Mouse (Mus musculus) CD4-positive, CD25-positive, alpha-beta regulatory T cell, adult 4 months (primary cell): ENCODE data around the gene Vash1. TPM values are rescaled to one million over a fixed set of nuclear protein-coding genes. Genes with fewer than 3 reads are reported as not detected.

Experiments used
- ATAC-seq: one replicate; pipeline ENCODE4 v1.8.0; 2017
- polyA plus RNA-seq, 2 experiments: library from polyadenylated mRNA; unstranded; fragments of 100-300 nt; shearing (Covaris generic); gene quantifications; one replicate each; pipeline ENCODE4 v1.2.1; 2017

Gene Vash1
- polyA plus RNA-seq, 2 experiments from 2014 or later, result not detected

DNA sequence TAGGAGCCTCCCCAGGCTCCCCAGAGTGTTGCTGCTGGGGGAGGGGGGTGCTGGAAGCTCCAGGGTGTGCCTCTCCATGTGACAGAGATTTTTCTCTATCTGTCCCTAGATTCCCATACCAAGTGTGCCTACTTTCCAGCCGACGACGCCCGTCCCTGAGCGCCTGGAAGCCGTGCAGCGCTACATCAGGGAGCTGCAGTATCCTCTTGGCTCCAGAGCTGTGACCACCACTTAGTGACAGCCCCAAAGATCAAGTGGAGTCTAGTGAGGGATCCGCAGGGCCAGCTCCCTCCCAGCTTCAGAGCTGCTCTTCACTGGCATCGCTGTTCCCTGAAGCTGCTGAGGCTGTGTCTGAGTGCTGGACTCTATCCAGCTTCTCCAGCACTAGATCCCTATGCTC lies 6.8 kb downstream of the Vash1 start:
- ATAC-seq, result no peak

GRCm38 (mm10) chr12:86686551-86687330 lies 8.2 kb downstream of the Vash1 start:
- peak; percentile 70 for ATAC-seq

DNA sequence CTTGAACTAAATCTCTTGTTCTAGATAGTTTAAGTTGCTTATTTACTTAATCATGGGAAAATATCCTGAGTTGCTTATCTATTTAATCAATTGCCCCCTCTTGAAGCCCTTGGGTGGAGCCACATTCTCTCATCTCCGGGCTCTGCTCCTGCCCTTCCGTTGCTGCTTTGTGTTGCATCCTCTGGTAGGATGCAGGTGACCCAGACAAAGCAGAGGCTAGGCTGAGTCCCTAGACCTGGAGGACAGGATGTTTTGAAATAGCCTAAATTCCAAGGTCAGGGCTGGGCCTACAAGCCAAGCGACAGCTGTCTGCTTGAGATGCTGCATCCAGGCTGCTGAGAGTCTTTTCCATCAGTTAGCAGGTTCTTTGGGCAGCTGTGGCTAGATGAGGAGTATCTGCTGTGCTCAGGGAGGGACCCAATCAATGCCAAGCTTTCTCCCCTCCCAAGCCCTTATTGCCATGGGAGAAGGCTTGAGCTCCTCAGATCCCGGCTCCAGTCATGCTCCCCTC lies 9.0 kb downstream of the Vash1 start:
- no peak for ATAC-seq

GRCm38 (mm10) chr12:86687971-86688573 lies 9.6 kb downstream of the Vash1 start:
- no peak for ATAC-seq

DNA sequence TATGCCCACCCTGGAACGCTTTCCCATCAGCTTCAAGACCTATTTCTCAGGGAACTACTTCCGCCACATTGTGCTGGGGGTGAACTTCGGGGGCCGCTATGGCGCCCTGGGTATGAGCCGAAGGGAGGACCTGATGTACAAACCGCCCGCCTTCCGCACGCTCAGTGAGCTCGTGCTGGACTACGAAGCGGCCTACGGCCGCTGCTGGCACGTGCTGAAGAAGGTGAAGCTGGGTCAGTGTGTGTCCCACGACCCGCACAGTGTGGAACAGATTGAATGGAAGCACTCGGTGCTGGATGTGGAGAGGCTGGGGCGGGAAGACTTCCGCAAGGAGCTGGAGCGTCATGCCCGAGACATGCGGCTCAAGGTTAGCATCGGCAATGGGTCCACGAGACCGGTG lies 10.4 kb downstream of the Vash1 start:
- ATAC-seq, result no peak

DNA sequence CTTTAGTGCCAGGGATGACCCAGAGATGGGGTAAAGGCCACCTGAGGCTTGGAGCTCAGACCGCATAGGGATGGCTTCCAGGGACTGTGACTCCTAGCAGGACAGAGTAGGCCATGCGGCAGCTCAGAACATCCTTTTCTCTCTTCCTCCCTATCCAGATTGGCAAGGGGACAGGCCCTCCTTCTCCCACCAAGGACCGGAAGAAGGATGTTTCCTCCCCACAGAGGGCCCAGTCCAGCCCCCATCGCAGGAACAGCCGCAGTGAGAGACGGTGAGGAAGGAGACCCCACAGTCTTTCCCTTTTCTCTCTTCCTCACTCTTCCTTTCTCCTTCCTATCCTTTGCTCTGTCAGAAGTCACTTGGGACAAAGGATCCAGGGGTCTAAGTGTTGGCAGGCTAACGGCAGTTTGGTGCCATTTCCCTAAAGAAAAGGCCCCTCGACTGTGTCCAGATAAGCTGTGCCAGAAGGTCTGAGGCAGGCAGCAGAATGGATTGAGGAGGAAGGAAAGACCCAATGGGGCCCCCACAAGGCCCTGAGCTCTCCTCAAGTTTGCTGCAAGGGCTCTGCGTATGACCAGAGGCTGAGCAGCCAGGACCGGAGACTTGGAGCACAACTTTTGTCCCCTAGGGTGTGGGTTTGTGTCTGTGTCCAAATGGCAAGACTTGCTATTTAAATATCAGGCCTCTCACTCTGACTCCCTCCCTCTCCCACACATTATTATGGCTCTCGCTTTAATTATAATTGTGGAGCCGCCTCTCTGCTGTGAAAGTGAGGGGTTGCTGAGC lies 12.4 kb downstream of the Vash1 start:
- no peak for ATAC-seq

GRCm38 (mm10) chr12:86692471-86693356 lies 14.2 kb downstream of the Vash1 start:
- ATAC-seq, result no peak

DNA sequence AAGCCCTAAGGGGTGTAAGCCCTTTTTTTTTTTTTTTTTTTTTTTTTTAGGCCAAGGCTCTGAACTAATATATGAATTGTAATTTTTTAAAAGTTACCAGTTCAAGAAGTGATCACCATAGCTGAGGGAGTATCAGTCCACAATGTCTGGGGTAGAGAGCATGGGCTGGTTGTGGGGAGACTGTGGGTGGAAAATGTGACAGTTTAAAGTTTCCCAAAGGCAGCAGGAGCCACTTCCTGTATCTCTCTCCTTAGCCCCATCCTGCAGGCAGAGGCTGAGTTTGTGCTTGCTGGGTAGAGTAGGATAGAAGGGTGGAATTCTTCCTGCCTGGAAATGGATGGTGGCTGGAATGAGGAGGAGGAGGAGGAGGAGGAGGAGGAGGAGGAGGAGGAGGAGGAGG lies 14.9 kb downstream of the Vash1 start:
- peak; percentile 86 for ATAC-seq

DNA sequence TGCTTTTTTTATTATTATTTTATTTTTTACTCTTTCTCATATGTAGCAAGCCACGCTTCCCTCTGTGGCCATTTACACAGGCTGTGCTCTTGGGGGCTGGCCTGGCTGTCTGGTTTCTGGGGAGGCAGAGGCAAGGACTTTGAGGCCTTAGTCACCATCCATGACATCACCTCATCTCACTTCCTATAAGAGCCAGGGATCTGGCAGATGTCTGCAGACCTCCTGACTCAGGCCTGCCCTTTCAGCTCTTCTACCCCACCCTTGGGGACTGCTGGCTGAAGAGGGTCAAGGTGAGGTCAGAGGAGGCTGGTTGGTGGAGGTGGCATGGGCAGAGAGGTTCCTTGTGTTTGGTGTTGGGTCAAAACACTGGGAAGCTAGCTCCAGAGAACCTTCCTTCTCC lies 15.9 kb downstream of the Vash1 start:
- no peak for ATAC-seq

DNA sequence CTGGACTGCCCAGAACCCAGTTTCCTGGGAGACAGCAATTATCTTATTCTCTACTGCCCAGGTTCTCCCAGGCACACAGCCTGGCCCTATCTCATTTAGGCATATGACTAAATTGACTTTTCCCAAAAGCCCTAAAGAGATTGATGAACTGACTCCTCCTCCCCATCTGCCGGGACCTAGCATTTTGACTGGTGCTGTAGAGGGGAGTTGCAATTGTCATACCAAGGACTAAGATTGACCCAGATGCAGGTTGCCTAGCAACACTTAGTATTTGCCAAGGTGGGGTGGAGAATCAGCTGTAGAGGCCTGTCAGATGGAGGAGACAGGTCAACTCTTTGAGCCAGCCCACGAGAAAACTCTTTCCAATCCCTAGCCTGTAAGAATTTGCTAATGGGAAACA lies 19.5 kb downstream of the Vash1 start:
- no peak for ATAC-seq

DNA sequence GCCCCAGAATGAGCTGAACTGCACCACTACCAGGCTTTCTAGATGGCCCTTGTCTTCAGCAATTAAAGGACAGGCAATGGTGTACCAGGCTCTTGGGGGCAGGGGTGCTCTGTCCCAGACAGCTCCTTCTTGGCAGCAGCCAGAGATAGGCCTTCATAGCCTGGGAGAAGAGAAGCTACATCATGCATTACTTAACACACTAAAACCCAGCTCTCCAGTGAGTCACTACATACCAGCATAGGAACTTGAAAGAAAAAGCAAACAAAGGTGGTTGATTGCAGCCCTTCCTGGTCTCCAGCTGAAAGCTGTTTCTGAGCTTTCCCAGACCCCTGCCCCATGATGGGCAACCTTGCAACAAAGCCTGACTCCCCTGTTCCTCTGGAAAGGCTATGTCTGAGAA lies 20.0 kb downstream of the Vash1 start:
- no peak for ATAC-seq

DNA sequence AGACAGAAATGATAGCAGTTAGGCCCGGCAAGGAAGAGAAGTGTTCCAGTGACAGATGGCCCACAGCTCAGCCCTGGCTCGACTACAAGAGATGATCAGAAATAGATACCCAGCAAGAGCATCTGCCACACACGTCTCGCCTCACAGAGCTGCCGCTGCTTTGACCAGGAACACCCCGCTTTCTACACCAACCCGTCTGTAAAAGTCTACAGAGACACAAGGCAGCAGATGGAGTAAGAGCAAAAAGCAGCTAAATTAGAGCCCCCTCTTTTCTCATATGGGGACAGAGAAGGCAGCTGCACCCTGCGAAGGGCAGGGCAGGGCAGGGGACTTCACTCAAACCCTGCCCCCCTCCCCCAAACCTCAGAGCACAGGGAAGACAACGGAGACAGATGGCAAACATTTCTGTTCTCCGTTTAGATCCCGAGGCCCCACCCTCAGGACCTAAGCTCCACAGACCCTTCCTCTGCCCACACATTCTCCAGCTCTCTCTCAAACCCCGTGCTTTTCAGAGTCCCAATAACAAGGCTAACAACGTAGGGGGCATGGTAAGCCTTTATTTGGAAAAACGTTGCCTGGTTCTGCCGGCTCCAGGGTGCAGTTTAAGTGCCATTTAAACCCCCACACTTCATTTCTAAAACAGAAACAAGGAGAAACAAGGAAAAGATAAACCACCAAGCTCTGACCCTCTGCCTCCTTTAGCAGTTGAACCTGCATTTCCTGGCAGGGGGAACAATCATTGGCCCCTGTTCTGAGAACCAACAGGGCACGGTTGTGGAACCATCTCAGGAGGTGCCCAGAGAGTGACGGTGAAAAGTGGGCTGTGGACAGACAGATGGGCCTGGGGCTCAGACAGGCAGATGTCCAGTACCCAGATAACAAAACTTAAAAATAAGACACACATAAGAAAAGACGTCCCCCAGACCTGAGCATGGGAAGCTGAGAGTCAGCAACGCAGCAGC lies 21.7 kb downstream of the Vash1 start:
- no peak for ATAC-seq

DNA sequence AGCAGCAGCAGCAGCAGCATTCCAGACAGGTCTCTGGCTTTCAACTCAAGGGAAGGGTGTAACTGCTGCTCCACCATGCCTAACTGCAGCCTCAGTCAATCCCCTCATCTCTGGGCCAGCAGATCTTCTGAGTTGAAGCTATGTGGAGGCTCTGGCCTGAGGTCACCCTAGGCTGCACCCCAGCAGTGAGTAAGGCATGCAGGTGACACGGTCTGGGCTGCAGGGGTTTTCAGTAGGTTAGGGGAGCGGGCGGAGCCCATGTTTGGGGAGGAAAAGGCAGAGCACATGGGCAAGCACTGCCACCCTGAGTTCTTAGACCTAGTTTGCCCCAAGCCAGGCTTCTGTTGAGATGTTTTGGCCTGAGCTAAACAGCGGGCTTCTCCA lies 22.4 kb downstream of the Vash1 start:
- ATAC-seq, result no peak

- no peak for ATAC-seq
These were observed 23.0 kb downstream of the Vash1 start for GRCm38 (mm10) chr12:86701491-86701890.

DNA sequence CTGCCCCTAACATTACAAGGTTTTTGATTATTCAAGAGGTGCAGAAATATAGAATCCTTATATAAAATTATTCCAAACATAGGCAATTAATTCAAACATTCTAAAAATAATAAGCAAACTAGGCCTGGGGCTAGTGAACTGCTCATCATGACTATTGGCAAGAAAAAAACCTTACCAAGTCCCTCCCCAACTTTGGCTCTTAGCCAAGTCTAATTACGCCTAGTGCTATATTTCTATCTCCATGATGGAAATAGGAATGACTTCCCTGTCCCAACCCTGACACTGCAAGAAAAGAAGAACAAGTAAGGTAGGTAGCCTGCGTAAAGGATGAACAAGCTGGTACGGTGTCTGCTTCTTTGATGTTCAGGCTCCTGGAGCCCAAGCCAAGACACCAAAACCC lies 24.2 kb downstream of the Vash1 start:
- ATAC-seq, result no peak

DNA sequence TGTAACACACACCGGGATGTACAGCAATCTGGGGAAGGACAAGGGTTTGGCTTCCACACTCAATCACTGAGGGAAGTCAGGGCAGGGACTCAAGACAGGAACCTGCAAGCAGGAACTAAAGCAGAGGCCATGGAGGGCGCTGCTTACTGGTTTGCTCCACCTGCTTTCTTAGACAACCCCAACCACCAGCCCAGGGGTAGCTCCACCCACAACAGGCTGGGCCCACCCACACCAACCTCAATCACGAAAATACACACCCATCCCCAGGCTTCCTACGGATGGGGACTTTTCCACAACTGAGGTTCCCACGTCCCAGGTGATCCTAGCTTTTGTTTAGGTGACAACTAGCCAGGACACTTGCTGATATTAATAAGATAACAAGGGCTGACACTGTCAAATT lies 27.3 kb downstream of the Vash1 start:
- no peak for ATAC-seq

GRCm38 (mm10) chr12:86714026-86714425 lies 35.5 kb downstream of the Vash1 start:
- ATAC-seq, result no peak

- no peak for ATAC-seq
These were observed 36.9 kb downstream of the Vash1 start for GRCm38 (mm10) chr12:86715401-86715800.

- no peak for ATAC-seq
These were observed 38.5 kb downstream of the Vash1 start for GRCm38 (mm10) chr12:86716962-86717361.

DNA sequence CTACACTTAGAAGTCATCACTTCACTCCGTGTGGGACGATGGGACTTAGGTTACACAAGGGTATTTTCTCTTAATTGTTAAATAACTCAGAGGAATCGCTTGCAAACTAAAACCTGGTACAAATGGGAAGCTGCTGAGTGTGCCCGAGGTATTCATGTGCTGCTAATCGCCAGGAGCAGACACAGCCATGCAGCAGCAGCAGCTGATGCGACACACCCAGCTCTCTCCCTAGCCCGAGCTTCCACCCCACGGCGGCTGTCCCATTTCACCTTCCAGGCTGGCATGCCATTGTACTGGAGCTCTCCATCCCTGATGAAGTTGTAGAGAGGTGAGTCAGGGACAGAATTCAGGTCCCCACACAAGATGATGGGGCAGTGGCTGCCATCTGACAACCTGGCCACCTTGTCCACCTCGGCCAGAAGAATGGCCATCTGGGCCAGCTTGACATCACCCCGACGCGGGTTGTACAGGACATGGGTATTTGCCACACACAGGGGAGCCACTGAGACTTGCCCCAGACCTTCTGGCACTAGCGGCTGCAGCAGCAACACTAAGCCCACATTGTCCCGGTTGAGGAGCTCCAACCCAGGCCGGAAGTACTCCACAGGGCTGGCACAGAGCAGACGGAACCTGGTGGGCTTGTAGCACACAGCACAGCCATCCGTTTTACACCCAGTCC lies 41.6 kb downstream of the Vash1 start:
- no peak for ATAC-seq

GRCm38 (mm10) chr12:86721453-86721852 lies 43.0 kb downstream of the Vash1 start:
- ATAC-seq, result no peak
